Mouse (Mus musculus) spleen, postnatal 4 days (tissue): ENCODE results near the gene Lrrc10.
"Not testable (repeated sequence)": the region's sequence is repeated elsewhere in the genome, so short reads cannot be mapped to it uniquely, and the experiment has no call there.

Source experiments
- DNase-seq, 2 experiments: peaks; one replicate each; pipeline ENCODE4 v3.0.0; 2022; ENCODE audit warnings: low spot score in 2 of 2

Lrrc10 gene

DNA sequence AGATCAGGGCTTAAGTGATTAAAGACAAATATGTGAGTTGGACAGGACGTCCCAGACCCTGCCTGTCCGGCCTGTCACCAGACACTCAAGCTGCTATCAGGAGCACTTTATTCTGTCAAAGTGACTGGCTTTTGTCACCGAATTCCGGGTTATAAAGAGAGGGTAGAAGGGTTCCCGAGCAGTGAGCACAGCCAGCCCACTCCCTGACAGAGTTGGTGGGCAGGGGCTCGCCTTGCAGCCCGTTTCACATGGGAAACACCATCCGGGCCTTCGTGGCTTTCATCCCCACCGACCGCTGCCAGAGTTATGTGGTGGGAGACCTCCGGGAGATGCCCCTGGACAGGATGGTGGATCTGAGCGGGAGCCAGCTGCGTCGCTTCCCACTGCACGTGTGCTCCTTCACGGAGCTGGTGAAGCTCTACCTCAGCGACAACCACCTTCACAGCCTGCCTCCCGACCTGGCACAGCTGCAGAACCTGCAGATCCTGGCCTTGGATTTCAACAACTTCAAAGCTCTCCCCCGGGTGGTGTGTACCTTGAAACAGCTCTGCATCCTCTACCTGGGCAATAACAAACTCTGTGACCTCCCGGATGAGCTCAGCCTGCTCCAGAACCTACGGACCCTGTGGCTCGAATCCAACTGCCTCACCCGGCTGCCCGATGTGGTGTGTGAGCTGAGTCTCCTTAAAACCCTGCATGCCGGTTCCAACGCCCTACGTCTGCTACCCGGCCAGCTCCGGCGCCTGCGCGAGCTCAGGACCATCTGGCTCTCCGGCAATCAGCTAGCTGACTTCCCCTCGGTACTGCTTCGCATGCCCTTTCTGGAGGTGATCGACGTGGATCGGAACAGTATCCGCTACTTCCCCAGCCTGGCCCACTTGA lies at the start of gene Lrrc10:
Gene Lrrc10, plus strand, starts transcription at position 167 of the 882 bp plus-strand sequence.
- DNase-seq, result no peak

DNA sequence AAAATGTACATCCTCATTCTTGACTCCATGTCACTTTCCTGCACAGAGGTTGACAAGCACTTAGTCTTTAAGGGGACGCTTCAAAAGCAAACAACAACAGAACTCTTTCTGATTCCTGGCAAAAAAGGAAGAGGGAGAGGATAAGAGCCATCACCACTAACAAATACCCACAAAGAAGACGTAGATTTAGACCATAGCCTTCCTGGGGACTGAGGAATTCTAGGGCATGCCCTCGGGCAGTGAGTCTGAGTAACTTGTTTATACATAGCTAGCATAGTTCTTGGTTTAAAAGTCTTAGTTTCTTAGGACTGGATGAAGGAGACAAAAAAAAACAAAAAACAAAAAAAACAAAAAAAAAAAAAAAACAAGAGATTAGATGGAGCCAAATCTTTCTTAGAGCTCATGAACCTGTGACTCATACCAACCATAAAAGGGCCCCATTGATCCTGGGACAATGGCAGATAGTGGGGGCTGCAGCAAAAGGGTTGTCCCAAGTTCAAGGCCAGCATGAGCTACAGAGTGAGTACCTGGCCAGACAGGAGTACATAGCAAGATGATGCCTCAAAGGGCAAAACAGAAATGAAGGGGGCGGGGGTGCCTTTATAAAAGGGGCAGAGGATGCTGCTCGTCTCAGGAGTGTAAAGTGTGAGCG lies 49.4 kb upstream of the Lrrc10 start:
- DNase-seq, result no peak

DNA sequence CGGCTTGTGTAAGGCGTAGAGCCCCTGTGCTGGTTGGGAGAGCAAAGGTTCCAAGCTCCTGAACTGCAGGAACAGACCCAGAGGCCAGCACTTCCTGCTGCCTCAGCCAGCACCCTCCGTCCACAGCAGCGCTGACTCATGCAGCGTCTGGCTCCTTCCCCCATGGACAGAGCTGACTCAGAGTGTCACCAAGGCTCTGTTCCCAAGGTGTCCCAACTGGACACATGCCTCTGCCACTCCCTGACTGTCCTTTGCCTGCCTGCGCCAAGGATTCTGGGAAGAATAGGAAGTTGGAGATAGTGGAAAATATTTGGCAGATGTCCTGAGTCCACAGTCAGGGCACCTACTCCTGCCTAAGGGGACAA lies 48.9 kb upstream of the Lrrc10 start:
- DNase-seq, result no peak

DNA sequence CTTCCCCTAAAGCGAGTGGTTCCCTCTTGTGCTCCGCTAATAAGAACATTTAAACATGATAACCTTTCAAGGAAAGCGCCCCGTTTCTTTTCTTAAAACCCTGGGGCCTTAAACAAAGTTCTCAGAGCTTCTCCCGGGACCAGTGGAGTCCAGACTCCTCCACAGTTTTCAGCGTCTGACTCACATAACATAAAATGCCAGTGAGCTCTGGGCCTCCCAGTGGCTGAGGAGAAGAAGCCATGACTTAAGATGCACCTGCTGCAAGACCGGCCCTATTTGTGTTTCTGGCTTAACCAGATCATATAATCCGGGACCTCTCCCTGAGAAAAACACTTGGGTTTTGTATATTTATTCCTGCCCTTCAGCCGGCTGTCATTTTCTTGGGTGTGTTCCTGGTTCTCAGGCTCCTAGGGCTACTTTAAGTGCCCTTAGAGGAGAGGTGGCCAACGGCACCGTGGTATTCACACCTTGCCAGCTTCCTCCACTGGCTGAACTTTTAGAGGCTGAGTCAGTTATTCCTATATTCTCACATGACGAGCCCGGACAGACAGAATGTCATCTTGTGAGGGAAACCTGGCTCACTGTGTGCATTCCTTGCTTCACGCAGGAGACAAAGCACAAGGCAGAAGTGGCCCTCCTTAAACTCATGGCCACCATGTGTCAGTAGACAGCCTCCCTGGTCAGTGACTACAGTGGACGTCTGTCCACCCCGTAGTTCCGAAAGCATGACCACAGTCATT lies 46.3 kb upstream of the Lrrc10 start:
- no peak for DNase-seq

DNA sequence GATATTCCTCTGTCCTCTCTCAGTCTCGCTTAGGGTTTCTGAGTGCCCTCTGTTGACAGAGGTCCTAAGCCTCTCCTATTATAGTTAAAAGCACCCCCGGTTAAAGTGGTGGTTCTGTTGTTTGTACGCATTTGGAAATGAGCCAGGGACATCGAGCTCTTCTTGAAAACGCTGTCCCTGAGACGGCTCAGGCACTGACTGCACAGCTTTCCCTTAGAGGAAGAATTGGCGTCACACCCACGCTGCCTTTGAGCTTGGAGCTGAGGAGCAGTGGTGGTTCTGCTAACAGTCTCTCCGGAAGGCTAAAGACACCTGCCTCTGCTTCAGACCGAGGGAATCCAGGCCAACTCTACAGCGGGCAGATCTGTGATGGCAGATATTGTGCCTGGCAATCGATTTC lies 44.2 kb upstream of the Lrrc10 start:
- DNase-seq, result no peak

DNA sequence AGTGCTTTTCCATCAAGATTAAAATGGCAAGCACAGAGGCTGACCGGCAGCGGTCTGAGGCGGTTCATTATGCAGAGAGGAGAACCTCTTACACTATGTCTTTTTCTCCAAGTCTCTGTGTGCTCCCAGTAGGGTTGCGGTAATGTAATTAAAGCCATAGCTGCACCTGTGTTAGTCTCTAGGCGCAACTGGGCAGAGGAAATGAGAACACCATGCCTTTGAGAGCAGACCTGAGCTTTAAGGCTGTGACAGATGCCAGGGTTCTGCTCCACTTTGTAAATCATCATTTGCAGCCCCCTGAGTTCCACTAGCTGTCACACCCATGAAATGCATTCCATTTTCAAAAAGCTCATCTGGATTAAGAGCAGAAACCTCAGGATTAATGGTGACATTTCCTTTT lies 40.4 kb upstream of the Lrrc10 start:
- no peak for DNase-seq

DNA sequence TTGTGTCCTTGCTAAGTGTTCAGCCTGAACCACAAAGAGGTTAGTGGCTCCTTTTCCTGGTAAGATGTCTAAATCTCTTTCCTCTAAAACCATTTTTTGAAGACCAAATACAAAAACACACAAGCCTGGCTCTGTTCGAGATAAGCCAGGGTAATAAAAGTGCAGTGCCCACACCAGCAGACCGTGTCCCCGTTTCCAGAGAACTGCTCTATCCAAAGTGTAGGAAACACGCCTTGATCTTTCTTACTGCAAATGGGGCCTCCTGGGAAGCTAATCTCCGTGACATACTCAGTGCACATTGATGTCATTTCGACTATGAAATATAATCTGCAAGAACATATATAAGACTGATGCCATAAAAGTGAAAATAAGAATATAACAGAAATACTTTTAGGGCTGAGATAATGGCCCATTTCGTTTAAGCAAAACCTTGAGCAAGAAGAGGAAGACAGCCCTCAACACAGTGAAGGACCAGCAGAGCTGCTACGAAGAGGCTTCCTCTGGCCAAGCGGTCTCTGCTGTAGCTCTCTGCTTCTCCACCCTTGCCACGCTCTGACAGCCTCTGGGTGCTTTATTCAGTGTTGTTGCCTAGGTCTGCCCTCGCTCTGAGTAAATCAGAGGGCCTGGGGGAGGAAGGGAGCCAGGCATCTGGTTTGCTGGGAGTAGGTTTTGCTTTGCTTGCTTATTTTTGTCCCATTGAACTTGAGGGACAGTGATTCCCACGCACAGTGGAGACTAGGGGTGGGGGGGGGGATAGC lies 39.3 kb upstream of the Lrrc10 start:
- no peak for DNase-seq

DNA sequence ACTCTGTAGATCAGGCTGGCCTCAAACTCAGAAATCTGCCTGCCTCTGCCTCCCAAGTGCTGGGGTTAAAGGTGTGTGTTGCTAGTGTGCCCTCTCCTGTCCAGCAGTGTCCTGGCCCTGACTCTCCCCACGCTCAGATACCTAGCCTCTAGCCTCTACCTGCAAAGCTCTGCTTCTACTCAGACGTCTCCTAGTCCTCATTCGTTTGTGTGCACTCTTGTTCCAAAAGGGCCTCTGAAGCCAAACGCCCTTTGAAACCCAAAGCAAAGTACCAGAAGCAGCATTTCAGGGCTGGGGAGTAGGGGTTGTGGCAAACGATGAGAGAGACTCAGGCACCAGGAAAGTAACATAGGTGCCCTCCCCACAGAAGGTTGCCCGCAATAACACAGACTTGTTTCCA lies 35.5 kb upstream of the Lrrc10 start:
- no peak for DNase-seq

DNA sequence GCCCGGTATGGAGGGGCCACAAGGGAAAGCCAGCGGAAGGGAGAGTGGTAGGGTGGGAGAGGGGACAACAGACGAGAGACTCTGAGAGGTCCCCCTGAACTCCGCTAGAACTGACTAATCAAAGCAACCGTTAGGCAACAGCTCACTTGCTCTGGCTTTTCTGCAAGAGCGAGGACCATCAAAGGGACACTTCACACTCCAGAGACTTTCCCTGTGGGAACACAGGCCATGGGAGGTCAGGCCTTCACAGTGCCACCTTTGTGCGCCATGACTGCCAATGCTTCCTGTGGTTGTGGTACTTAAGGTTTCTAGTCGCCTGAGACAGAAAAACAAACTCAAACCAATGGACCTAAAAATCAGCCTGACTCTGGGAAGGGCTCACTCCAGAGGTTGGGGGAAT lies 34.1 kb upstream of the Lrrc10 start:
- DNase-seq, result no peak

DNA sequence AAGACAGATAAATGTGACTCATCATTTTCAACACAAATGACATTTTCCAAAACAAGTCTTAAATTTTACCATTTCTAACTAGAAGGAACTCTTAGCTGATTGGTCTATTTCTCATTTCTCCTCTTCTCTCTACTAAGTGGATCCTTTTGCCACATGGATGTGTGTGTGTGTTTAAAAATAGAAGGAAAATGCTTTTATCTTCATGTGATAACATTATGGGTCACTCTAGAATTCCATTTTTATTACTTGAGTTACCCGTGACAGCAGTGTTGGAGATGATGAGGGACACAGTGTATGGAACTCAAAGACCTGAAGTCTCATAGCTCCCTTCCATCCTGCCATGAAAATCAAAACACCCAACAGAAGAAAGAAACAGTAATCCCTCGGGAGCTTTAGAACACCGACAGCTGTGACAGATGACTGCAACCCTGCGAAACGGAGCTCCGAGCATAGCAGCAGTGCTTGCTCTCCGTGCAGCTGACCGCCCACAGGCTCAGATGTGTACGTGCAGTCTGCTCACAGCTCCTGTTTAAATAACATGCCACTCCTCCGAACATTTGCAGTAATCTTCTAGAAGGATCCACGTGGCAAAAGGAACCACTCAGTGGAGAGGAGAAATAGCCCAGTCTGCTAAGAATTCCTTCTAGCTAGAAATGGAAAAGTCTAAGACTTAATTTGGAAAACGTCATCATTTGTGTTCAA lies 31.3 kb upstream of the Lrrc10 start:
- DNase-seq, result no peak

DNA sequence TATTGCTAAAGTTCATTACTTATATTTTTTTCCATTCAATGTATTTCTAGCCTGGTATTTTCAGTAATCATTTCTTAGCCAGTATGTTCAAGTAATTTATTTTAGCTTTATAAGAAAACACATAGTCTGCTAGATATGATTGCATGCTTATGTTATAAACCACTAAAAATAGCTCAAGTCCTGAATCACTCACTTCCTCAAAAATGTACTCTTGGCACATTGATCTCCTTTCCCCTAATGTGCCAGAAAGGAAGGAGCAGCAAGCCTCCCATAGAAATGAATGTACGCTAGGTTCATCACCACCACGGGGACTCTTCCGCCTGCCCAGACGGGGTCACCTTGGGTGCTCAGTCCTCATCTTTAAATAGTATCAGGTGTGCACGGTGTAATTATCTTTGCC lies 30.6 kb upstream of the Lrrc10 start:
- DNase-seq, result no peak

DNA sequence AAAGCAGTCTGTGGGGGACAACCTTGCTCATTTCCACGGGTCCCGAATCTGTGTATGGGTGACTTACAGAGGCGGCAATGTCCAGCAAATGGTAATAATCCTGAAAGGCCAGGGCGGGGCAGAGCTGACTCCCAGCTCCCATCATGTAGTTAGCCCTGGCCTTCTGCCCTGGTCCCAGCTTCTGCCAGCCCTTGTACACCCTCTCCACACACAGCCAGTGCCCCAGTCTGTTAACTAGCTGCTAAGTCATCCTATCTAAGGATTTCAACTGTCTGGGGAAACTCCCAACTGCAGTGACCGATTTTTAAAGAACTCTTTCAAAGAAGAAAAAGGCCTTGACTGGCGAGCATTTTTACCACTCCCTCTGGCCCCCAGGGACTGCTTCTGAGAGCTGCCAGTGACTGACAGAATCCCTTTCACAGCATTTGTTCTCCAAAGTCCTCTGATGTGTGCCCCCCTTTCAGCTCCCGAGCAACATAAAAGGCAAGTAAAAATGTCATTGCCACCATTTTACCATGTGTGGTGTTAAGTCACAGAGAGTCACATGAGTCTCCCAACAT lies 26.8 kb upstream of the Lrrc10 start:
- DNase-seq, result no peak

DNA sequence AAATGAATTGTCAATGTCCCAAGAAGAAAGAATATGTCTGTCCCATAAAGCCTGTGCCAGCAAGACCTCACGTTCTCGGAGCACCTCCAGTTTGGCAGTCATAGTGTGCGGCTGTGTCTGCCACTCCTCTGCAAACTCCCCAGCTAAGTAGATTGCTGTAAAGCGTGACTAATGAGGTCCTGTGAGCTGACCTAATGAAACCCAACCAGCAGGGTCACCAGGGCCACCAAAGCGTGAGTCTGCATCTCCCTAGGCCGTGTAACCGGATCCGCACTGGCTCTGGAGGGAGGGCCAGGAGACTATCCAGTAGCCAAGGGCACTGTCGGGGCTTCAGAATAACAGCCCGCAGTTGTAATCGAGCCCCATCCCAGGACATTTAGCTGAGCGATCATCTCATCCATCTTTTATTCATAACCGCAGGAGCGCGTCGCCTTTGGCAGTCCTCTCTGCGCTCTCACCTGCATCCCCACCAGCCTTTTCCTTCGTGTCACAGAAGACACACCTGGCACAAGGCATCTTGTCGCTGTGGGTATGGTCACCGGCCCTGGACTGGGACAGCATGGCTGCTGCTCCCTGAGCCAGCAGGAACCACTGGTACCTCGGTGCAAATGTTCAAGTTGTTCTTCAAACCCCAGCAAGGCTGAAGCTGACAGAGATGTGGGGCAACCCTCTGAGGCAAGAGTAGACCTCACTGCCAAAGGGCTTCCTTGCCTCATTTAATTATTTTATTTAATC lies 24.0 kb upstream of the Lrrc10 start:
- no peak for DNase-seq

DNA sequence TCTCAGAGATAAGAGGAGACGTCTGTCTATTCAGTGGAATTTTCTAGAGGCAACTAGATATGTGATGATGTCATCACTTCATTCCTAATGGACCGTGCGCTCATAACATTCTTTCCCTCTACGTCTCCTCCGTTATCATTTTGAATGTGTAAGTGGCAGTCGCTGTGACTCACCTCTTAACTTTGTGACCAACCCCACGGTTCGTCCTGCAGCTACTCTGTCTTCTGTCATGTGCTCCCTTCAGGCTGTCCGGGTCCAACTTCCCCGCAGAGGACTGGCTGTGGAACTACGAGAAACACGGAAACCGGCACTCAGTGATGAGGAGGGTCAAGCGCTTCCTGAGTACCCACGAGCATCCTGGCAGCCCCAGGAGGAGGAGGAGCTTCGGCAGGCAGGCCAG lies 21.4 kb upstream of the Lrrc10 start:
- no peak for DNase-seq

DNA sequence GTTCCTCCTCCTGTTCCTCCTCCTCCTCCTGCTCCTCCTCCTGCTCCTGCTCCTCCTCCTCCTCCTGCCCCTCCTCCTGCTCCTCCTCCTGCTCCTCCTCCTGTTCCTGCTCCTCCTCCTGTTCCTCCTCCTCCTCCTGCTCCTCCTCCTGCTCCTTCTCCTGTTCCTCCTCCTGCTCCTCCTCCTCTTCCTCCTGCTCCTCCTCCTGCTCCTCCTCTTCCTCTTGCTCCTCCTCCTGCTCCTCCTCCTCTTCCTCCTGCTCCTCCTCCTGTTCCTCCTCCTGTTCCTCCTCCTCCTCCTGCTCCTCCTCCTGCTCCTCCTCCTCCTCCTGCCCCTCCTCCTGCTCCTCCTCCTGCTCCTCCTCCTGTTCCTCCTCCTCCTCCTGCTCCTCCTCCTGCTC lies 19.4 kb upstream of the Lrrc10 start:
- DNase-seq, result not testable (repeated sequence)

DNA sequence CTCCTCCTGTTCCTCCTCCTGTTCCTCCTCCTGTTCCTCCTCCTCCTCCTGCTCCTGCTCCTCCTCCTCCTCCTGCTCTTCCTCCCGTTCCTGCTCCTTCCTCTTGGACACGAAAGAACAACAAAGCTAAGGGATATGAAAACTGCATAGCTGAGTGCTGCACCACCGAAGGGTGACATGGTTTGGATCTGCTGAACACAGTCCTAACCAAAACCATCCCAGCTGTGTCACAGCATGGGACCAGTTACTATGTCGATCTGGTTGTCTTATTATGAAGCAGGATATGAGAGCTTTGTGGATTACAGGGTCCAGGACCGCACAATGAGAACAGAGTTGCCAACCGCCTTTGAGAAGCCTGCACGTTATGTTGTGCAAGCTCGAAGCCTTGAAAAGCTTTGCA lies 19.0 kb upstream of the Lrrc10 start:
- no peak for DNase-seq

DNA sequence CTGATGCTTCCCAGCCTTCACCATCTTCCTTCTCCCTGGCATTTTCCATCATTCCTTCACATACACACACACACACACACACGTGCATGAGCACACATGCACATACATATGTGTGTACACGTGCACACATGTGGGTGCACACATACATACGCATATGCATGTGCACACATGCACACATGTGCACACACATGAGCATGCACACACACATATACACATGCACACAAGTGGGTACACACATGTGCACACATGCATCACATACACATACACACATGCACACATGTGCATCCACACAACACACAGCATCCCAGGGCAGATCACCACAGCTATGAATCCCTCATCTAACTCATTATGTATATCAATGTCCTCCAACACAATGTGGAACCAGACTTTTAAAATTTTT lies 14.0 kb upstream of the Lrrc10 start:
- no peak for DNase-seq

DNA sequence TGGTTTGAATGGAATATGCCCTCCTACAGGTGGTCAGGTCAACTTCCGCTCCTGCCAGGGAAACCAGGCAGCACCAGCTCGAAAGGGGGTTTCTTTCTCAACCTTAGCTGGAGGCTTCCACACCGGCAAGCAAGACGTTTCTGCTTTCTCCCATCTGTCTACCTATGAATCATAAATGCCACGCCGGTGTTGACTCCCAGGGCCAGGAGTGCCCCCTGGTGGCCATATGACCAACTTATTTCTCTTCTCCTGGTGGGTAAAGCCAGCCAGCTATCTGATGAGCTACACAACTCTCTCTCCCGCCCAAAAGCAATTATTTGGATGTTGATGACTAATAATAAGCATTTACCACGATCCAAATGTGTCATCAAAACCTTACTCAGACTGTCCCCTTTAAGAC lies 11.4 kb upstream of the Lrrc10 start:
- DNase-seq, result peak; percentile 72 to 89

DNA sequence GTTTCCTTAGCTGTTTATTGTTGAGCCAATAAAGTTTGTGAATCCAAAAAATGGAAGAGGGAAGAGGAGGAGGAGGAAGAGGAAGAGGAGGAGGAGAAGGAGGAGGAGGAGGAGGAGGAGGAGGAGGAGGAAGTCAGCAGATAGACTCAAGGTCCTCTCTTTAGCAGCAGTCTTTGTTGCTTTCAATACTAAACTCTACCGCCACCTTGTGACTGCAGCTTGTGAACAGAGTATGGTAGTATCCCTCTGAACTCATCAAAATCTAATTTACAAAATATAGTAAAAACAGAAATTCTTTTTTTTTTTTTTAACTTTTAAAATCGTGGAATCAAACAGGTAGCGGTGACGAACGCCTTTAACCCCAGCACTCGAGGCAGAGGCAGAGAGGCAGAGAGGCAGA lies 4.8 kb upstream of the Lrrc10 start:
- DNase-seq, result no peak

DNA sequence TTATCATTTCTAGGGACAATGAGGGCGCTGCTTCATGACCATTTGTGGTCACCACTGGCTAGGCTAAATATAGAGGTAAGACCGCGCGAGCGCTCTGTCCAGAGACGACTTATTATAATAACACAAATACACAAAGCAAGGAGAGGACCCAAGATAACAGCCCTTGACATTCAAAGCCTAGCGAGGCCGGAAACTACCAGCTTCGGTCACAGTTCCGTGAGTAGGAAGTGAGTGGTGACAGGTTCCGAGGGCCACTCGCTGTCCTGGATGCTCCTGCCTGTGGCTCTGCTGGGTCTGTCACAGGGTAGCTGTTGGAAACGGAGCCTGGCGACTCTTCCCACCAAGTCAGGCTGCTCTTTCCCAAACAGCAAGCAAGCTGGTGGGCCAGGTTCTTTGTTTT lies 2.8 kb upstream of the Lrrc10 start:
- no peak for DNase-seq
